Mouse (Mus musculus): ENCODE data around the gene Aox1. TPM values are rescaled to one million over a fixed set of nuclear protein-coding genes. Genes with fewer than 3 reads are reported as not detected.

The Aox1 gene
- polyA plus RNA-seq, 1 experiment from 2014 or later: 0.08 TPM

- Histone ChIP-seq H3K4me1 (replicated peaks; ENCODE audit: control insufficient read depth, insufficient read depth, low read length) (no peaks in the 10 kb centered on the region), H3K4me2 (replicated peaks; ENCODE audit: low read depth) (no peak overlapping the region), H3K27ac (ENCODE audit: low read depth, low read length) (no peak overlapping the region), H3K36me3 (ENCODE audit: control insufficient read depth, insufficient read depth) (no peaks in the 10 kb centered on the region), H3K27me3 (replicated peaks; ENCODE audit: control insufficient read depth, insufficient read depth, low read length) (no peaks in the 10 kb centered on the region), H3K9me3 (ENCODE audit: control insufficient read depth) (no peaks in the 10 kb centered on the region), H3K9ac (ENCODE audit: low read depth, low read length) (no peak overlapping the region), H3K4me3 (ENCODE audit: low read depth, low read length) (no peak overlapping the region)
- no peak for TF ChIP-seq CTCF (IDR thresholded peaks at IDR 0.05; ENCODE audit: low read depth)
- 75% methylated on average over 5 of the region's 5 CpGs for WGBS
- no peak for ATAC-seq
Measured at GRCm38 (mm10) chr1:58045546-58045945, 15.8 kb downstream of the Aox1 start.

- 70% methylated on average over 3 of the region's 3 CpGs for WGBS
Measured at GRCm38 (mm10) chr1:58046721-58047290, 17.1 kb downstream of the Aox1 start.

GRCm38 (mm10) chr1:58049126-58049525 is 19.4 kb downstream of the Aox1 start:
- no peaks in the 10 kb centered on the region for H3K36me3 ChIP-seq (ENCODE audit: control insufficient read depth, insufficient read depth)
- ATAC-seq: no peak
- H3K4me1 ChIP-seq (replicated peaks; ENCODE audit: control insufficient read depth, insufficient read depth, low read length): no peaks in the 10 kb centered on the region
- H3K27ac ChIP-seq (ENCODE audit: low read depth, low read length): no peak overlapping the region
- H3K9me3 ChIP-seq (ENCODE audit: control insufficient read depth): no peaks in the 10 kb centered on the region
- no peaks in the 10 kb centered on the region for H3K27me3 ChIP-seq (replicated peaks; ENCODE audit: control insufficient read depth, insufficient read depth, low read length)
- no peak overlapping the region for H3K9ac ChIP-seq (ENCODE audit: low read depth, low read length)
- H3K4me2 ChIP-seq (replicated peaks; ENCODE audit: low read depth): no peak overlapping the region
- no peak for TF ChIP-seq CTCF (IDR thresholded peaks at IDR 0.05; ENCODE audit: low read depth)
- H3K4me3 ChIP-seq (ENCODE audit: low read depth, low read length): no peak overlapping the region
- 88% methylated on average over 5 of the region's 5 CpGs for WGBS

More at GRCm38 (mm10) chr1:58046721-58047290, 17.1 kb downstream of the Aox1 start:
- Histone ChIP-seq H3K4me1 (replicated peaks; ENCODE audit: control insufficient read depth, insufficient read depth, low read length) (no peaks in the 10 kb centered on the region), H3K9ac (ENCODE audit: low read depth, low read length) (no peak overlapping the region), H3K27ac (ENCODE audit: low read depth, low read length) (no peak overlapping the region), H3K9me3 (ENCODE audit: control insufficient read depth) (no peaks in the 10 kb centered on the region), H3K4me3 (ENCODE audit: low read depth, low read length) (no peak overlapping the region), H3K36me3 (ENCODE audit: control insufficient read depth, insufficient read depth) (no peaks in the 10 kb centered on the region), H3K27me3 (replicated peaks; ENCODE audit: control insufficient read depth, insufficient read depth, low read length) (no peaks in the 10 kb centered on the region), H3K4me2 (replicated peaks; ENCODE audit: low read depth) (no peak overlapping the region)
- no peak for ATAC-seq
- no peak for TF ChIP-seq CTCF (IDR thresholded peaks at IDR 0.05; ENCODE audit: low read depth)

- no peaks in the 10 kb centered on the region for H3K9me3 ChIP-seq (ENCODE audit: control insufficient read depth)
- no peak overlapping the region for H3K9ac ChIP-seq (ENCODE audit: low read depth, low read length)
- H3K4me1 ChIP-seq (replicated peaks; ENCODE audit: control insufficient read depth, insufficient read depth, low read length): no peaks in the 10 kb centered on the region
- H3K27me3 ChIP-seq (replicated peaks; ENCODE audit: control insufficient read depth, insufficient read depth, low read length): no peaks in the 10 kb centered on the region
- H3K4me2 ChIP-seq (replicated peaks; ENCODE audit: low read depth): no peak overlapping the region
- H3K27ac ChIP-seq (ENCODE audit: low read depth, low read length): no peak overlapping the region
- no peaks in the 10 kb centered on the region for H3K36me3 ChIP-seq (ENCODE audit: control insufficient read depth, insufficient read depth)
- no peak for ATAC-seq
- H3K4me3 ChIP-seq (ENCODE audit: low read depth, low read length): no peak overlapping the region
- 89% methylated on average over 11 of the region's 11 CpGs for WGBS
- no peak for TF ChIP-seq CTCF (IDR thresholded peaks at IDR 0.05; ENCODE audit: low read depth)
Measured at GRCm38 (mm10) chr1:58055598-58055997, 25.9 kb downstream of the Aox1 start.

- no peak for ATAC-seq
- no peak for TF ChIP-seq CTCF (IDR thresholded peaks at IDR 0.05; ENCODE audit: low read depth)
- WGBS: 69% methylated on average over 13 of the region's 13 CpGs
- Histone ChIP-seq H3K4me2 (replicated peaks; ENCODE audit: low read depth) (no peak overlapping the region), H3K9ac (ENCODE audit: low read depth, low read length) (no peak overlapping the region), H3K4me3 (ENCODE audit: low read depth, low read length) (no peak overlapping the region), H3K36me3 (ENCODE audit: control insufficient read depth, insufficient read depth) (no peaks in the 10 kb centered on the region), H3K4me1 (replicated peaks; ENCODE audit: control insufficient read depth, insufficient read depth, low read length) (no peaks in the 10 kb centered on the region), H3K27me3 (replicated peaks; ENCODE audit: control insufficient read depth, insufficient read depth, low read length) (no peaks in the 10 kb centered on the region), H3K9me3 (ENCODE audit: control insufficient read depth) (no peaks in the 10 kb centered on the region), H3K27ac (ENCODE audit: low read depth, low read length) (no peak overlapping the region)
Measured at GRCm38 (mm10) chr1:58056074-58056807, 26.5 kb downstream of the Aox1 start.

GRCm38 (mm10) chr1:58056939-58057338 is 27.2 kb downstream of the Aox1 start:
- no peak for ATAC-seq
- Histone ChIP-seq H3K4me3 (ENCODE audit: low read depth, low read length) (no peak overlapping the region), H3K36me3 (ENCODE audit: control insufficient read depth, insufficient read depth) (no peaks in the 10 kb centered on the region), H3K4me1 (replicated peaks; ENCODE audit: control insufficient read depth, insufficient read depth, low read length) (no peaks in the 10 kb centered on the region), H3K27ac (ENCODE audit: low read depth, low read length) (no peak overlapping the region), H3K4me2 (replicated peaks; ENCODE audit: low read depth) (no peak overlapping the region), H3K9me3 (ENCODE audit: control insufficient read depth) (no peaks in the 10 kb centered on the region), H3K9ac (ENCODE audit: low read depth, low read length) (no peak overlapping the region), H3K27me3 (replicated peaks; ENCODE audit: control insufficient read depth, insufficient read depth, low read length) (no peaks in the 10 kb centered on the region)
- no peak for TF ChIP-seq CTCF (IDR thresholded peaks at IDR 0.05; ENCODE audit: low read depth)
- WGBS: 66% methylated on average over 11 of the region's 11 CpGs

Measured in intestine, postnatal 0 days (tissue).